Mouse (Mus musculus) embryonic stem cell, embryonic (primary cell): Measurements from ENCODE around the gene Dcst2.

Experiments used
- CTCF ChIA-PET, 4 experiments: fragments of 300-600 bp in 2 of 4; fragments of 350-600 bp in 2 of 4; sonication (Branson Sonifier 250); formaldehyde crosslinking; loops; one replicate each; lab custom pipeline; 2022; ENCODE audit warnings: inconsistent platforms in 2 of 4; lab: Charles Lee
- POLR2A ChIA-PET, 4 experiments: fragments of 300-600 bp in 2 of 4; fragments of 350-600 bp in 2 of 4; sonication (Branson Sonifier 250); formaldehyde crosslinking; loops; one replicate each; lab custom pipeline; 2022; ENCODE audit warnings: antibody characterized with exemption in 4 of 4, inconsistent platforms in 1 of 4; lab: Charles Lee

Dcst2 gene

GRCm38 (mm10) chr3:89365153-89365485 lies 3.3 kb downstream of the Dcst2 start, which contains the start of gene Dcst1:
Gene Dcst1, minus strand, starts transcription at chr3:89365253.
- CTCF ChIA-PET, result interaction anchor here (1.0 to 1.7 kb wide), 8 partner anchors 10 to 85 kb away, joined by 3 to 7 read pairs (median 4); partner anchors contain the start of gene Adam15 (in 1 of the 4)
- POLR2A ChIA-PET, result interaction anchor here in 3 of 4 experiments (0.7 to 3.0 kb wide), 19 partner anchors 9 to 544 kb away, joined by 3 to 19 read pairs (median 4); partner anchors contain the start of genes Adam15 (in 2 of the 3), Cks1b (in 1 of the 3), Hcn3 (in 1 of the 3) and Pbxip1 (in 1 of the 3)

DNA sequence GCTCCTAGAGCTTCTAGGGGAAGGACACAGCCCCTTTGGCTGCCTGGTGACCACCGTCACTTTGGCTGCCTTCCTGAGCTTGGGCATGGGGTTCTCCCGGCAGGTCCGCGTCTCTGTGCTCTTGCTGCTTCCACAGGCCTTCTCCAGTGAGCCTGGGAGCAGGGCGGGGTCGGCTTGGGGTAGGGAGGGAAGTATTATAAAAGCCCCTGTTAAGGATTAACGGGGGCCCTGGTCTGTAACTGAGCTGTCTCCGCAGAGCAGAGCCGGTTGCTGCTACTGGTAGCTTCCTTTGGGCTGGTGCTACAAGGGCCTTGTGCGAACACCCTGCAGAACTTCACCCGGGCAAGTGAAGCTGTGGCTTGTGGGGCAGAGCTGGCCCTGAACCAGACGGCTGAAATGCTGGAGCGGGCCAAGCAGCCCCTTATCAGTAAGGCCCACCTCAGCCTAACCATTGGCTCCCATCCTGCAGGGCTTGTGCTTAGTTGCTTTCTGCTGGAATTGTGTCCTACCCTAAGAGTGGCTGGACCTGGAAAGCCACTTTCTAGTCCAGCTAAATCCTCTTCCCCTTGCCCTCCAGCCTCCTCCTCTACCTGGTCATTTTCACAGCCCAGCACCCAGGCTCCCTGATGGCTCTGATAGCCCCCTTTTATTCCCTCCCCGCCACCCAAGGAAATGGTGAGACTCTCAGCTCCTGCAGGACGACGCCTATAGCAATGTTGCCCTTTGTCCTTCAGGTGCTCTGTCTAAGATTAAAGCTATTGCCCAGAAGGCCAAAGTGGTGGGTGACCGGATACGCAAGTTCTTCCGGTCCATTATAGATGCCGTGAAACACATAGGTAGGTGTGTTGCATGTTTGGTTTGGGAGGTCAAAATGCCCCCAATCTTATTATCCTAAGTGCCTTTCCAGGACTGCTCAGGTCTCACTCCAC lies 4.0 kb downstream of the Dcst2 start:
- ChIA-PET CTCF (interaction anchor here (0.6 to 1.7 kb wide), 11 partner anchors 11 to 84 kb away, joined by 3 to 7 read pairs (median 3); partner anchors contain the start of gene Adam15 (in 2 of the 4)), POLR2A (interaction anchor here (0.6 to 3.0 kb wide), 26 partner anchors 8 to 544 kb away, joined by 3 to 19 read pairs (median 4); partner anchors contain the start of genes Adam15 (in 3 of the 4), Cks1b (in 1 of the 4), Hcn3 (in 1 of the 4) and Pbxip1 (in 1 of the 4))

DNA sequence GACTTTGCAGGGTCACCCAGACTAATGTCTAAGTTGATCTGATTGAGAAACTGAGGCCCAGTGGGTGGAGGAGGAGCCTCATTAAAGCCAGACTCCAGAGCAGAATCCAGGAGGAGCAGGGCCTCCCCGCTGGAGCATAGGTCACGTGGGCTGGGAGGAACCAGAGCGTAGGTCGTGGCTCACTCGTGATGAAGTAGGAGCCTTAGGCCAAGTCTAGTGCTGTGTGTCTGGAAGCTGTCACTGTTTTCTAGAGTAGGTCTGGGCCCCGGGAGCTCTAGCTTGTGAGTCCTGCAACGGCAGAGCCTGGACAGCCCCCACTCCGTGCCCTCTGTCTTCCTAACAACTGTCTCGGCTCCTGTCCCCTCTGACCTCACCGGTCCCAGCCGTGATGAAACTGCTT lies 5.6 kb downstream of the Dcst2 start:
- ChIA-PET POLR2A (interaction anchor here in 3 of 4 experiments (0.5 to 3.0 kb wide), 12 partner anchors 11 to 791 kb away, joined by 3 to 19 read pairs (median 4); partner anchors contain the start of genes Adam15 (in 2 of the 3), Efna3 (in 1 of the 3) and Pbxip1 (in 1 of the 3)), CTCF (interaction anchor here in 2 of 4 experiments (0.8 to 1.8 kb wide), 3 partner anchors 11 to 114 kb away, joined by 3 to 7 read pairs (median 3); no protein-coding TSS in a partner anchor)

DNA sequence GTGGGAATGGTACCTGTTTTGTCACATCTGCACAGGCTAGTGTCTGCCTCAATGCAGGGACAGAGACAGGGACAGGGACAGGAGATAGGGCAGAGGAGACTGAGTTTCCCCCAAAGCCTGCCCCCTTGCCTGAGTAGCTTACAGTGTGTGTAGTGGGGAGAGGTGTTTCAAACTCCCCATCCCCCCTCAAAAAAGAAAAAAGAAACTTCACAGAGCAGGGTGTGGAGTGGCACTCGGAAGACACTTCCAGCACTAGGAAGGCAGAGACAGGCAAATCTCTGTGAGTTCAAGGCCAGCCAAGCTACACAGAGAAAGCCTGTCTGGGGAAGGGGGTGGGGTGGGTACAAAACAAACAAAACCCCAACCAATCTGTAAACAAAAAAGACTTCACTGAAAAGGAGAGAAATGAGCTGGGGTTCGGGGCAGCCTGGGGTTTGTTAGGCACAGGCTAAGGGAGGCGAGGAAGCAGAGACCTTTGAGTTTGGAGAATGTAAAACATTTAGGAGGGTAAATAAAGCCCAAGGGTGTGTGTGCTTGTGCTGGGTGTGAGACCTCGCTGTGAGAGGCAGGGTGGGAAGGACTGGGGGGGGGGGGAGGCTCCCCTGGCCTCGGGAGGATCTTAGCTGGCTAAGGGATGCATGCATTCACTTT lies 11.9 kb downstream of the Dcst2 start:
- ChIA-PET CTCF (interaction anchor here (0.5 to 1.7 kb wide), 12 partner anchors 9 to 224 kb away, joined by 3 to 20 read pairs (median 4); no protein-coding TSS in a partner anchor), POLR2A (interaction anchor here (0.6 to 2.7 kb wide), 34 partner anchors 8 to 148 kb away, joined by 3 to 12 read pairs (median 4); partner anchors contain the start of genes Pbxip1 (in 3 of the 4), Dcst1 (in 2 of the 4), Adam15 (in 1 of the 4) and Flad1 (in 1 of the 4))

GRCm38 (mm10) chr3:89377831-89378230 lies 16.1 kb downstream of the Dcst2 start:
- POLR2A ChIA-PET, result interaction anchor here (0.6 to 13.6 kb wide), 50 partner anchors 9 to 1496 kb away, joined by 3 to 189 read pairs (median 4); partner anchors contain the start of genes Cks1b (in 3 of the 4), Shc1 (in 3 of the 4), Zbtb7b (in 3 of the 4) and Pbxip1 (in 2 of the 4)
- CTCF ChIA-PET, result interaction anchor here (0.5 to 6.4 kb wide), 129 partner anchors 9 to 1432 kb away, joined by 3 to 148 read pairs (median 5); partner anchors contain the start of genes Adam15 (in 3 of the 4), Dcst1 (in 2 of the 4), Krtcap2 (in 2 of the 4) and Pmvk (in 2 of the 4)

DNA sequence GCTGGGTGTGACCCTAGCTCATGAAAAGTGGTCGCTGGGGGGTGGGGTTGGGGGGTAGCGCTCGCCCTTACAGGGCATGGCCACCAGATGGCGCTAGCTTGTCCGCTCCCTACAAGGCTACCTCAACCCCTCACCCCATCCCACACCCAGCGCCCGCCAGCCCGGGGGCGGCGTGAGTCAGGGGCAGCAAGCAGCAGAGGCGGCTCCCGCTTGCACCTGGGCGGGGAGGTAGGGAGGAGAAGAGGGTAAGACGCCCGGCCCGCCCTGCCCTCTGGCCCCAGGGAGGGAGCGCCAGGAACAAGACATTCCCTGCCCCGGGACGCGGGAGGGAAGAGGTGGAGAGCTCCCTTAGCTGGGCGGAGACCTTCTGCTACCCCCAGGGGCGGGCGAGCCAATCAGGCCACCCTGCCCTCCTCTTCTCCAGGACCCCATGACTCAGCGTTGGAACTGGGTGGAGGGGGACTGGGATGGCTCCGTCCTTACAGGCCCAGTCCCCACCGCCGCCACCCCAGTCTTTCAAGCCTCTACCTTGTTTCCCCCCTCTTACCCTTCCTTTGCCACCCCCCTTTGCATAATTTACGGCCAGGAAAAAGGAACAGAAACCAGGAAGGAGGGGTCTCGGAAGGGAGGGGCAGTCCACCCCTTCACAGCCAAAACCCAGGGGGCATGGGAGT lies 16.8 kb downstream of the Dcst2 start:
- ChIA-PET CTCF (interaction anchor here (0.5 to 6.4 kb wide), 149 partner anchors 8 to 1433 kb away, joined by 3 to 148 read pairs (median 5); partner anchors contain the start of genes Adam15 (in 3 of the 4), Dcst1 (in 2 of the 4), Krtcap2 (in 2 of the 4) and Pmvk (in 2 of the 4)), POLR2A (interaction anchor here (0.6 to 13.6 kb wide), 57 partner anchors 8 to 1496 kb away, joined by 3 to 189 read pairs (median 4); partner anchors contain the start of genes Cks1b (in 3 of the 4), Shc1 (in 3 of the 4), Zbtb7b (in 3 of the 4) and Pbxip1 (in 2 of the 4))

DNA sequence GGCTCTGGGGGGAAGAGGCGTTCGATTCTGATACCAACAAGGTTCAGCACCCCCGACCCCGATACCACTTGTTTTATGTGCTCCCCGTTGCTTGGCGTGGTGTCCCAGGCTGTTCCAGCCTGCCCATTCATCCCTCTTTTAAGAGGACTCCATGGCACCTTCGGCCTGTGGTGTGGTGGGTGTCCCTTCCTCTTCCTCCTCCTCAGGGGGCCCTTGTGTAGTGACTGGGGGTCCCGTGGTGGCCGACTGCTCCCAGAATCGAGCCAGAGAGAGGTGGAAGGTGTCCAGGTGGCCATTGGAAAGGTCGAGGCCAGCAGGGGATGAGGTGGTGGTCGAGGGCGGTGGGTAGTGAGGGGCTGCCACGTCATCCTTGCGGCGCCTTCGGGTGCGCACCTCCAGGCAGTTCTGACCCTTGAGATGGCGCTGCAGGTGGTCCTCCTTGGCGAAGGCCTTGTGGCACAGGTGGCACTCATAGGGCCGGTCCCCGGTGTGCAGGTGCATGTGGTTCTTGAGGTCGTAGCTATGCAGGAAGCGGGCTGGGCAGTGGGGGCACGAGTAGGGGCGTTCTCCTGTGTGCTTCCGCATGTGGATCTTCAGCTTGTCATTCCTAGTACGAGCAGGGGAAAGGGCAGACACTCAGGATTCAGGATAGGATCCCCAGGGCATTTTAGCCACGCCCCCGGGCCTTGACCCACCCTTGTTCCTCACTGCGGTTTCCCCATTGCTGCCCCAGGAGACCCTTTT lies 17.8 kb downstream of the Dcst2 start:
- ChIA-PET POLR2A (interaction anchor here in 3 of 4 experiments (0.7 to 13.6 kb wide), 24 partner anchors 9 to 153 kb away, joined by 3 to 189 read pairs (median 6); partner anchors contain the start of genes Cks1b (in 3 of the 3), Shc1 (in 3 of the 3), Adam15 (in 2 of the 3) and Zbtb7b (in 2 of the 3)), CTCF (interaction anchor here (0.5 to 6.4 kb wide), 14 partner anchors 12 to 409 kb away, joined by 3 to 148 read pairs (median 5); partner anchors contain the start of genes Pmvk (in 1 of the 4), Thbs3 (in 1 of the 4) and Zbtb7b (in 1 of the 4))

DNA sequence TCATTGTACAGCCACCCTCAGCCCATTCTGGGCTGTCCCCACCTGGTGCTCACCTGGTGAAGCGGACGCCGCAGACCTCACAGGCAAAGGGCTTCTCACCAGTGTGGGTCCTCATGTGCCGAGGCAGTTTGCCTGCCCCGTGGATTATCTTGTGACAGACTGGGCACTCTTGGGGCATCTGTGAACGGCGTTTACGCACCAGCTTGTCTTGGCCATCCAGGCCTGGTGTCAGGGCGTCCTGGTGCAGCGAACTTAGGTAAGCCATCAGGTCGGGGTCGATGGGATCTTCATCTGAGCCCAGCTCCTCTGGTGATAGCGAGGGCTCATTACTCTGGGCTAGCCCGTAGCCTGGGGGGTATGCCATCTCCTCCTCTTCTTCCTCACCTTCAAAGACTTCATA lies 18.5 kb downstream of the Dcst2 start:
- POLR2A ChIA-PET, result interaction anchor here in 2 of 4 experiments (0.6 to 13.6 kb wide), 22 partner anchors 9 to 154 kb away, joined by 3 to 189 read pairs (median 6); partner anchors contain the start of genes Adam15 (in 2 of the 2), Cks1b (in 2 of the 2), Shc1 (in 2 of the 2) and Zbtb7b (in 2 of the 2)
- CTCF ChIA-PET, result interaction anchor here (0.6 to 6.4 kb wide), 10 partner anchors 11 to 101 kb away, joined by 3 to 148 read pairs (median 4); partner anchors contain the start of gene Zbtb7b (in 1 of the 4)

GRCm38 (mm10) chr3:89380711-89381110 lies 18.9 kb downstream of the Dcst2 start:
- ChIA-PET CTCF (interaction anchor here in 2 of 4 experiments (0.6 to 6.4 kb wide), 8 partner anchors 12 to 108 kb away, joined by 3 to 148 read pairs (median 4); partner anchors contain the start of gene Zbtb7b (in 1 of the 2)), POLR2A (interaction anchor here in 3 of 4 experiments (0.6 to 13.6 kb wide), 22 partner anchors 8 to 335 kb away, joined by 3 to 189 read pairs (median 6); partner anchors contain the start of genes Adam15 (in 2 of the 3), Zbtb7b (in 2 of the 3), Cks1b (in 1 of the 3) and Efna3 (in 1 of the 3))

DNA sequence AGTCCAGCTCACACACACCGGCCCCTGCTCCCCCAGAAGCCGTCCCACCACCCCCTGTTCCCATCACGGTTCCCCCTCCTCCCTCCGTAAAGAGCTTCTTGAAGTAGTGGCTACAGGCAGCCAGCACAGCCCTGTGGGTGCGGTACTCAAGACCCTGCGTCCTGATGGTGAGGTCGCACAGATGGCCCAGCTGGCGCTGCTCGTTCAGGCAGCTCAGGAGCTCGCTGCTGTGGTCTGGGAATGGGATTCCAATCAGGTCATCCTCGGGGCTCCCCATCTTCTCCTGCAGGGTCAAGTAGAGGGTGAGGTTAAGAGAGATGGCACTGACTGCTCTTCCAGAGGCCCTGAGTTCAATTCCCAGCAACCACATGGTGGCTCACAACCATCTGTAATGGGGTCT lies 19.5 kb downstream of the Dcst2 start:
- ChIA-PET CTCF (interaction anchor here in 3 of 4 experiments (0.6 to 6.4 kb wide), 9 partner anchors 12 to 685 kb away, joined by 3 to 148 read pairs (median 4); partner anchors contain the start of gene Zbtb7b (in 1 of the 3)), POLR2A (interaction anchor here in 3 of 4 experiments (0.7 to 13.6 kb wide), 23 partner anchors 8 to 335 kb away, joined by 3 to 189 read pairs (median 7); partner anchors contain the start of genes Adam15 (in 2 of the 3), Cks1b (in 2 of the 3), Shc1 (in 2 of the 3) and Zbtb7b (in 2 of the 3))

DNA sequence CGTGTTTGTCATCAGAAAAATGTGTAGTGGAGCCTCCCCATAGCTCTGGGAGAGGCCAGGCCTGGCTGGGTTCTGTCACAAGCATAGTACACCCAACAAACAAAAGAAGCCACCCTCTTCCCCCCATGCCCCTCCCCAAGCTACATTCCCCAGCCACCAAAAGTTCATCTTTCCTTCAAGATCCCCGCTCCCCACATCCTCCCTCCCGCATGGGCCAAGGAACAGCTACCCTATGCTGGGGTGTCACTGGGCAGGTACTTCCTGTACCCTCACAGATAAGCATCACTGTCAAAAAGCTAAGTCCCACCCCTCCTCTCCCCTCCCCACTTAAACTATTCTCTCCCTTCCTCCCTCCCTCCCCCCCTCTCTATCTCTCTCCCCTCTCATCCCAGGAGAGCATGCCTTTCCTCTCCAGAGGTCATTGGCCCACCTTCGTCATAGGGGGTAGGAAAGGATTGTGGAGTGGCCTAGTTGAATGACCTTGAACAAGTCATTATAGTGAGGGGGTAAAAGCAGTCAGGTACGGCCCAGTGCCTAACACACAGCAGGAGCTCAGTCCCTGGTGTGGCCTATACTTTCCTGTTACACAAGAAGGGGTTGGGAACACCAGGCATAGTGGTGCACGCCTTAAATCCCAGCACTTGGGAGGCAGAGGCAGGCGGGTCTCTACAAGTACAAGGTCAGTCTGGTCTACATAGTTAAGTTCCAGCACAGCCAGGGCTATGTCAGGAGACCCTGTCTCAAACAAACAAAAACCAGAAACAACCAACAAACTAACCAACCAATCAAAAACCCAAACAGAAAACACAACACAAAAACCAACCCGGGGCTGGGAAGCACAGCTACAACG lies 20.5 kb downstream of the Dcst2 start:
- POLR2A ChIA-PET, result interaction anchor here (0.6 to 13.6 kb wide), 65 partner anchors 8 to 834 kb away, joined by 3 to 189 read pairs (median 4); partner anchors contain the start of genes Flad1 (in 4 of the 4), Efna4 (in 3 of the 4), Cks1b (in 2 of the 4) and Pmvk (in 2 of the 4)

GRCm38 (mm10) chr3:89382950-89383349 lies 21.2 kb downstream of the Dcst2 start:
- ChIA-PET POLR2A (interaction anchor here (0.7 to 13.6 kb wide), 58 partner anchors 8 to 667 kb away, joined by 3 to 189 read pairs (median 4); partner anchors contain the start of genes Flad1 (in 4 of the 4), Efna4 (in 3 of the 4), Cks1b (in 2 of the 4) and Pmvk (in 2 of the 4)), CTCF (interaction anchor here (0.5 to 6.4 kb wide), 16 partner anchors 10 to 1098 kb away, joined by 3 to 148 read pairs (median 4); partner anchors contain the start of gene Zbtb7b (in 2 of the 4))

More for the DNA sequence above, 20.5 kb downstream of the Dcst2 start:
- CTCF ChIA-PET, result interaction anchor here (0.5 to 6.4 kb wide), 17 partner anchors 9 to 1097 kb away, joined by 3 to 148 read pairs (median 6); partner anchors contain the start of gene Zbtb7b (in 2 of the 4)

DNA sequence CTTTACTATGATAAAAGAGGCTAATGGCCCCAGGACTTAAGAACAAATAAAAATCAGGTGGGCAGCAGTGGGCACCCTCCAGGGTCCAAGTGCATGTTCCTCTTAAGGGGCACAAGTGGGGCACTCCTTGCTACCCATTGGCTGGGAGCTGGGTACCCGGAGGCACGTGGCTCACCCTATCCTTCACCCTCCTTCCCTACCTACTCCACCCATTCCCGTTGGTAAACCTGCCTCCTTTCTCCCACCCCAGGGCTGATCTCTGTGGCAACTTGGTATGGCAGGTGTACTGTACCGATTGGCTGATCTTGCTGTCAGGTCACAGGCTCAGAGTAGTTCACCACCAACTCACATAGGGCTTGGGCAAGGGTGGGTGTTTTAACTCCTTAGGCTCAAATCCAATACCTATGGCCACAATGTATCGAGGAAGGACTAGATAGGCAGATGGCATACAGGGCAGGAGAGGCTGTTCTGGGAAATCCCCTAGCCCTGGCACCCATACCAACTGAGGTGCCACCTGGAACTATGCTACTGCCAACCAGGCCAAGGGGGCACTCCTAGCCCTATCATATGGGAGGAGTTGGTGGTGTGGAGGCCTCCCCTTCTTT lies 22.0 kb downstream of the Dcst2 start:
- ChIA-PET POLR2A (interaction anchor here (0.8 to 13.6 kb wide), 42 partner anchors 8 to 666 kb away, joined by 3 to 189 read pairs (median 5); partner anchors contain the start of genes Flad1 (in 3 of the 4), Cks1b (in 2 of the 4), Pmvk (in 2 of the 4) and Shc1 (in 2 of the 4)), CTCF (interaction anchor here (0.6 to 6.4 kb wide), 11 partner anchors 9 to 730 kb away, joined by 3 to 148 read pairs (median 6); partner anchors contain the start of gene Zbtb7b (in 2 of the 4))
